Mouse (Mus musculus): Measurements from ENCODE around the gene Fndc3c1.
"Not testable (repeated sequence)": the region's sequence is repeated elsewhere in the genome, so short reads cannot be mapped to it uniquely, and the experiment has no call there.

- not testable (repeated sequence) for TF ChIP-seq ZC3H11A (IDR thresholded peaks at IDR 0.05; ENCODE audit: borderline replicate concordance, low read depth, low read length); CHD2 (IDR thresholded peaks at IDR 0.05; ENCODE audit: low read depth, low read length)
Observed at GRCm38 (mm10) chrX:106479891-106480290, 5.3 kb downstream of the Fndc3c1 start.

Measured in ES-E14 (cell line).